9 mouse cellular contexts compared by ENCODE assay signal in the genomic region with DNA sequence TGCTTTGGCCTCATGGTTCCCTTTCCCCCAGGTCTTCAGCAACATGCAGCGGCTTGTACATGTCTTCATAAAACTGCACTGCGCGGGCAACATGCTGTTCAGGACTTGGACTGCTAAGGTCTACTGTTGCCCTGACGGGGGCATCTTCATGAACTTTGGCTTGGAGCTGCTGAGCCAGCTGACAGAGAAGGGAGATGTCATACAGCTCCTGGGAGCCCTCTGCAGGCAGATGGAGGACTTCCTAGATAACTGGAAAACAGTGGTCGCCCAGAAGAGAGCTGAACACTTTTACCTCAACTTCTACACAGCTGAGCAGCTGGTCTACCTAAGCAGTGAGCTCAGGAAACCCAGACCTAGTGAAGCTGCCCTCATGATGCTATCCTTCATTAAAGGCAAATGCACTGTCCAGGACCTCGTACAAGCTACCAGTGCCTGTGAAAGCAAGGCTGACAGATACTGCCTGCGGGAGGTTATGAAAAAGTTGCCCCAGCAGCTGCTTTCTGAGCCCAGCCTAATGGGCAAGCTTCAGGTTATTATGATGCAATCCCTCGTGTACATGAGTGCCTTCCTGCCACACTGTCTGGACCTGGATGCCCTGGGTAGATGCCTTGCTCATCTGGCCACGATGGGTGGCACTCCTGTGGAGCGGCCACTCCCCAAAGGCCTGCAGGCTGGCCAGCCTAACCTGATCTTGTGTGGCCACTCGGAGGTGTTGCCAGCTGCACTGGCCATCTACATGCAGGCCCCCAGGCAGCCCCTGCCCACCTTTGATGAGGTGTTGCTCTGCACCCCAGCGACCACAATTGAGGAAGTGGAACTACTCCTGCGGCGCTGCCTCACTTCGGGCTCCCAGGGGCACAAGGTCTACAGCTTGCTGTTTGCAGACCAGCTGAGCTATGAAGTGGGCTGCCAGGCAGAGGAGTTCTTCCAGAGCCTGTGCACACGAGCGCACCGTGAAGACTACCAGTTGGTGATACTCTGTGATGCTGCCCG. TPM values are rescaled to one million over a fixed set of nuclear protein-coding genes. Genes with fewer than 3 reads are reported as not detected.
DNase-seq lines count a peak whose midpoint lies in the region; ATAC-seq and TF ChIP-seq lines count a peak whose summit lies in the region.
"Had no signal": no experiment of that assay in that cellular context is flagged by ENCODE, and none has a peak within 500 bp of the region (broad histone marks: within the 10 kb centered on the region; RNA-seq: fewer than 3 reads in every experiment).

No protein-coding gene starts in this region.

- TF ChIP-seq EP300 in ES-Bruce4 (IDR thresholded peaks at IDR 0.05; ENCODE audit: insufficient read depth, low read depth, low read length) = no peak

- peak; percentile 41 for DNase-seq in kidney, adult 11 months
- peak; percentile 32 for DNase-seq in embryo, embryonic 10.5 days (ENCODE audit: low spot score)
- DNase-seq in lung, postnatal 4 days = peak; percentile 29 to 38
- DNase-seq in thymus, postnatal 36 days = peak; percentile 65 to 70
- no peak for DNase-seq in urinary bladder, adult 2 months (ENCODE audit: low spot score)
- no peak for DNase-seq in heart, adult 9 months (ENCODE audit: low spot score in 2 of 2)

- 81% methylated on average over 19 of the region's 19 CpGs for WGBS in kidney, embryonic 15.5 days

- H3K36me3 ChIP-seq in kidney, embryonic 15.5 days = peaks cover 74% of the 10 kb centered on the region
- no peaks in the 10 kb centered on the region for H3K36me3 ChIP-seq in ES-Bruce4 (ENCODE audit: control insufficient read depth, insufficient read depth, low read length, poor library complexity, severe bottlenecking)
- H3K36me3 ChIP-seq: midbrain, embryonic 12.5 days had no signal

- TF ChIP-seq POLR2A in ES-Bruce4 (IDR thresholded peaks at IDR 0.05; ENCODE audit: insufficient read depth, low read length) = no peak

- no peak overlapping the region for H3K27ac ChIP-seq in kidney, embryonic 15.5 days
- no peak overlapping the region for H3K27ac ChIP-seq in ES-Bruce4 (ENCODE audit: insufficient read depth, low read length)
- H3K27ac ChIP-seq: midbrain, embryonic 12.5 days had no signal

- H3K4me2 ChIP-seq in kidney, embryonic 15.5 days = no peak overlapping the region
- H3K4me2 ChIP-seq: midbrain, embryonic 12.5 days had no signal

- H3K9ac ChIP-seq in kidney, embryonic 15.5 days = no peak overlapping the region
- no peak overlapping the region for H3K9ac ChIP-seq in ES-Bruce4 (ENCODE audit: low read depth, poor library complexity, severe bottlenecking)
- H3K9ac ChIP-seq: midbrain, embryonic 12.5 days had no signal

- no peaks in the 10 kb centered on the region for H3K27me3 ChIP-seq in kidney, embryonic 15.5 days
- H3K27me3 ChIP-seq in ES-Bruce4 (ENCODE audit: control insufficient read depth, insufficient read depth, low read length, poor library complexity, severe bottlenecking) = no peaks in the 10 kb centered on the region
- H3K27me3 ChIP-seq: midbrain, embryonic 12.5 days had no signal

- no peaks in the 10 kb centered on the region for H3K9me3 ChIP-seq in kidney, embryonic 15.5 days (replicated peaks)
- no peaks in the 10 kb centered on the region for H3K9me3 ChIP-seq in ES-Bruce4 (replicated peaks; ENCODE audit: control insufficient read depth, insufficient read depth, low read length, poor library complexity, severe bottlenecking)
- H3K9me3 ChIP-seq: midbrain, embryonic 12.5 days had no signal

- TF ChIP-seq CTCF in ES-Bruce4 (IDR thresholded peaks at IDR 0.05; ENCODE audit: low read depth, low read length) = peak; percentile 27

- ATAC-seq in kidney, embryonic 15.5 days (replicated peaks; ENCODE audit: low FRiP score) = no peak

- no peaks in the 10 kb centered on the region for H3K4me1 ChIP-seq in kidney, embryonic 15.5 days
- no peaks in the 10 kb centered on the region for H3K4me1 ChIP-seq in ES-Bruce4 (ENCODE audit: control insufficient read depth, insufficient read depth, low read length)
- H3K4me1 ChIP-seq: midbrain, embryonic 12.5 days had no signal

- no peak overlapping the region for H3K4me3 ChIP-seq in kidney, embryonic 15.5 days (replicated peaks)
- H3K4me3 ChIP-seq in ES-Bruce4 (ENCODE audit: low read depth, low read length) = no peak overlapping the region
- H3K4me3 ChIP-seq: midbrain, embryonic 12.5 days had no signal

RNA-seq across cellular contexts. Expression of a gene that starts 43.3 kb away (rescaled TPM):
- 5.3 and 5.8 TPM in 2 replicates for polyA plus RNA-seq in kidney, embryonic 15.5 days (2015; fragmentation: Nextera tagmentation; extraction: Ambion mirVana)
- 22.4 and 23.9 TPM in 2 replicates for polyA plus RNA-seq in ES-Bruce4 (2011; ENCODE audit: insufficient read depth, insufficient read length, low read depth, missing spikeins)
- 42.4 and 42.5 TPM in 2 replicates for polyA plus RNA-seq in urinary bladder, adult 2 months (2012; rRNA removed)

RNA-seq across cellular contexts. Expression of a gene that starts 55.0 kb away (rescaled TPM):
- polyA plus RNA-seq in kidney, embryonic 15.5 days (2015; fragmentation: Nextera tagmentation; extraction: Ambion mirVana) = 16.3 and 17.0 TPM in 2 replicates
- polyA plus RNA-seq in ES-Bruce4 (2011; ENCODE audit: insufficient read depth, insufficient read length, low read depth, missing spikeins) = 6.5 and 7.7 TPM in 2 replicates
- polyA plus RNA-seq in urinary bladder, adult 2 months (2012; rRNA removed) = 15.7 and 17.7 TPM in 2 replicates

Comparison
In these comparisons a context has a peak if more than half of its experiments do, and no peak if none do; other contexts are left out.
1. DNase-seq: peak in kidney, adult 11 months (single experiment), embryo, embryonic 10.5 days (single experiment), lung, postnatal 4 days (2 of 2) and thymus, postnatal 36 days (2 of 2); none in urinary bladder, adult 2 months (single experiment) and heart, adult 9 months (0 of 2).